In genomic region chr4:128769569-128770355, GRCm38 (mm10) we compare ENCODE assay signal across 16 mouse cellular contexts. TPM values are rescaled to one million over a fixed set of nuclear protein-coding genes. Genes with fewer than 3 reads are reported as not detected.
"Had no signal": no experiment of that assay in that cellular context is flagged by ENCODE, and none has a peak within 500 bp of the region (broad histone marks: within the 10 kb centered on the region; RNA-seq: fewer than 3 reads in every experiment).

No protein-coding gene starts in this region.

- H3K4me3 ChIP-seq: kidney, embryonic 15.5 days; limb, embryonic 12.5 days; limb, embryonic 15.5 days had no signal

- ATAC-seq: intestine, postnatal 0 days had no signal

- H3K27me3 ChIP-seq: kidney, embryonic 15.5 days; limb, embryonic 12.5 days; limb, embryonic 15.5 days had no signal

- H3K9ac ChIP-seq: kidney, embryonic 15.5 days; limb, embryonic 12.5 days; limb, embryonic 15.5 days; liver, embryonic 14.5 days; liver, postnatal 0 days had no signal

- H3K9me3 ChIP-seq: kidney, embryonic 15.5 days; limb, embryonic 12.5 days; limb, embryonic 15.5 days had no signal

- DNase-seq: kidney, adult 8-10 months; kidney, postnatal 14 days; kidney, postnatal 4 days; left cerebral cortex, postnatal 4 days; liver, postnatal 0 days; midbrain, embryonic 14.5 days; thymus, adult 2 months; thymus, postnatal 25 days had no signal

- H3K27ac ChIP-seq: kidney, embryonic 15.5 days; limb, embryonic 12.5 days; limb, embryonic 15.5 days; liver, embryonic 14.5 days had no signal

- H3K4me2 ChIP-seq: kidney, embryonic 15.5 days; limb, embryonic 12.5 days; limb, embryonic 15.5 days; liver, embryonic 11.5 days; midbrain, embryonic 11.5 days had no signal

RNA-seq across cellular contexts. Expression of gene A3galt2, which starts 14.6 kb away (rescaled TPM):
- total RNA-seq: megakaryocyte progenitor cell, adult 5-6 weeks had no signal
- polyA plus RNA-seq: intestine, postnatal 0 days; liver, postnatal 0 days had no signal
